Mouse (Mus musculus) MEL (cell line): Measurements from ENCODE around the gene Sh2d6. TPM values are rescaled to one million over a fixed set of nuclear protein-coding genes. Genes with fewer than 3 reads are reported as not detected.

Experiments
- DNase-seq: peaks from one replicate; pipeline ENCODE4 v3.0.0; 2011; ENCODE audit warnings: low read depth, low spot score
- H3K27ac ChIP-seq: 2 replicates; pipeline ENCODE4 v1.5.1; 2012; ENCODE audit warnings: low read depth, mild to moderate bottlenecking, control low read depth, low read length, moderate library complexity; ENCODE audit not compliant: control insufficient read depth
- H3K27me3 ChIP-seq, 2 experiments: fragments of 150-350 bp in 1 of 2; sonication (generic) in 1 of 2; 2 replicates each; pipeline ENCODE4 v1.6.1; 2012; ENCODE audit warnings: low read length in 2 of 2, mild to moderate bottlenecking in 2 of 2, improper control_type of control experiment in 1 of 2, moderate library complexity in 1 of 2; ENCODE audit not compliant: insufficient read depth in 2 of 2, control insufficient read depth in 1 of 2
- H3K36me3 ChIP-seq, 2 experiments: 2 replicates each; pipeline ENCODE4 v1.6.1; 2012 to 2014; ENCODE audit warnings: low read length in 2 of 2, improper control_type of control experiment in 1 of 2, inconsistent platforms in 1 of 2, mild to moderate bottlenecking in 1 of 2; ENCODE audit not compliant: insufficient read depth in 2 of 2, control insufficient read depth in 1 of 2
- H3K4me1 ChIP-seq, 2 experiments: fragments of 150-350 bp in 1 of 2; sonication (generic) in 1 of 2; 2 replicates each; pipeline ENCODE4 v1.6.1; 2012; ENCODE audit warnings: low read length in 2 of 2, improper control_type of control experiment in 1 of 2, mild to moderate bottlenecking in 1 of 2; ENCODE audit not compliant: insufficient read depth in 2 of 2, control insufficient read depth in 1 of 2
- H3K4me3 ChIP-seq, 2 experiments: fragments of 150-350 bp in 1 of 2; sonication (generic) in 1 of 2; 2 replicates each; pipeline ENCODE4 v1.5.1; 2012; ENCODE audit warnings: low read depth in 2 of 2, low read length in 2 of 2, mild to moderate bottlenecking in 2 of 2, moderate library complexity in 2 of 2, control low read depth in 1 of 2, improper control_type of control experiment in 1 of 2; ENCODE audit not compliant: control insufficient read depth in 1 of 2, insufficient read depth in 1 of 2
- H3K79me2 ChIP-seq: 2 replicates; pipeline ENCODE4 v1.6.1; 2012; ENCODE audit warnings: mild to moderate bottlenecking, low read length, moderate library complexity; ENCODE audit not compliant: control insufficient read depth, poor library complexity, insufficient read depth
- H3K9ac ChIP-seq: 2 replicates; pipeline ENCODE4 v1.6.1; 2012; ENCODE audit warnings: low read depth, mild to moderate bottlenecking, control low read depth, low read length, moderate library complexity; ENCODE audit not compliant: control insufficient read depth, poor library complexity, severe bottlenecking
- H3K9me3 ChIP-seq: fragments of 150-350 bp; sonication (generic); replicated peaks from 2 replicates; pipeline ENCODE4 v1.6.1; 2012; ENCODE audit warnings: mild to moderate bottlenecking, low read length, improper control_type of control experiment, moderate library complexity; ENCODE audit not compliant: insufficient read depth
- E2F4 ChIP-seq: IDR thresholded peaks from 2 replicates; pipeline ENCODE4 v1.6.1; 2011; ENCODE audit warnings: low read depth, low read length, improper control_type of control experiment, borderline replicate concordance
- ELF1 ChIP-seq: IDR thresholded peaks from 2 replicates; pipeline ENCODE4 v1.6.1; 2014; ENCODE audit warnings: low read depth, mild to moderate bottlenecking, inconsistent platforms, low read length, improper control_type of control experiment, moderate library complexity
- ETS1 ChIP-seq: IDR thresholded peaks from 2 replicates; pipeline ENCODE4 v1.6.1; 2012; ENCODE audit warnings: low read depth, mild to moderate bottlenecking, inconsistent platforms, low read length, improper control_type of control experiment, moderate library complexity
- KAT2A ChIP-seq: conservative IDR thresholded peaks from 2 replicates; pipeline ENCODE4 v1.6.1; 2012; ENCODE audit warnings: low read depth, low read length, improper control_type of control experiment, inconsistent platforms
- MAFK ChIP-seq: IDR thresholded peaks from 2 replicates; pipeline ENCODE4 v1.6.1; 2011; ENCODE audit warnings: low read depth, mild to moderate bottlenecking, low read length, improper control_type of control experiment, borderline replicate concordance
- MAX ChIP-seq: IDR thresholded peaks from 2 replicates; pipeline ENCODE4 v1.6.1; 2011; ENCODE audit warnings: low read length, improper control_type of control experiment
- MAZ ChIP-seq: IDR thresholded peaks from 2 replicates; pipeline ENCODE4 v1.6.1; 2012; ENCODE audit warnings: low read depth, mild to moderate bottlenecking, inconsistent platforms, low read length, improper control_type of control experiment
- MEF2A ChIP-seq: IDR thresholded peaks from 2 replicates; pipeline ENCODE4 v1.6.1; 2014; ENCODE audit warnings: low read depth, mild to moderate bottlenecking, inconsistent platforms, low read length, improper control_type of control experiment; ENCODE audit not compliant: poor library complexity, insufficient replicate concordance, severe bottlenecking; ENCODE audit errors: extremely low read depth
- MXI1 ChIP-seq: IDR thresholded peaks from 2 replicates; pipeline ENCODE4 v1.6.1; 2011; ENCODE audit warnings: mild to moderate bottlenecking, low read depth, low read length, improper control_type of control experiment
- MYB ChIP-seq: IDR thresholded peaks from 2 replicates; pipeline ENCODE4 v1.6.1; 2011; ENCODE audit warnings: mild to moderate bottlenecking, low read depth, low read length, improper control_type of control experiment
- POLR2AphosphoS2 ChIP-seq: IDR thresholded peaks from 2 replicates; pipeline ENCODE4 v1.6.1; 2011; ENCODE audit warnings: low read length, improper control_type of control experiment
- POLR2AphosphoS5 ChIP-seq: IDR thresholded peaks from 2 replicates; pipeline ENCODE4 v1.6.1; 2012; ENCODE audit warnings: low read depth, borderline replicate concordance, mild to moderate bottlenecking, inconsistent platforms, low read length, moderate library complexity, mixed read lengths
- RAD21 ChIP-seq: IDR thresholded peaks from 2 replicates; pipeline ENCODE4 v1.6.1; 2011; ENCODE audit warnings: mild to moderate bottlenecking, low read depth, low read length, improper control_type of control experiment
- RCOR1 ChIP-seq: IDR thresholded peaks from 2 replicates; pipeline ENCODE4 v1.6.1; 2012; ENCODE audit warnings: low read depth, mild to moderate bottlenecking, inconsistent platforms, low read length, improper control_type of control experiment
- TCF12 ChIP-seq: IDR thresholded peaks from 2 replicates; pipeline ENCODE4 v1.6.1; 2014; ENCODE audit warnings: low read depth, mild to moderate bottlenecking, inconsistent platforms, low read length, improper control_type of control experiment, moderate library complexity
- USF1 ChIP-seq: IDR thresholded peaks from 2 replicates; pipeline ENCODE4 v1.6.1; 2014; ENCODE audit warnings: low read depth, mild to moderate bottlenecking, inconsistent platforms, low read length, improper control_type of control experiment, moderate library complexity
- USF2 ChIP-seq, 2 experiments: IDR thresholded peaks; 2 replicates each; pipeline ENCODE4 v1.6.1; 2011 to 2012; ENCODE audit warnings: improper control_type of control experiment in 2 of 2, low read length in 2 of 2, borderline replicate concordance in 1 of 2, inconsistent platforms in 1 of 2, low read depth in 1 of 2, mild to moderate bottlenecking in 1 of 2; ENCODE audit not compliant: insufficient read depth in 1 of 2
- ZKSCAN1 ChIP-seq: IDR thresholded peaks from 2 replicates; pipeline ENCODE4 v1.6.1; 2012; ENCODE audit warnings: low read depth, mild to moderate bottlenecking, inconsistent platforms, low read length, improper control_type of control experiment, moderate library complexity
- polyA plus RNA-seq, 2 experiments: library from polyadenylated mRNA; stranded (reverse) in 1 of 2; unstranded in 1 of 2; fragments of >175 nt in 1 of 2; fragments of >200 nt in 1 of 2; gene quantifications; 2 replicates each; pipeline versions ENCODE4 v1.2.1 to v1.2.4; 2012; ENCODE audit warnings: low replicate concordance in 2 of 2, low read depth in 1 of 2; ENCODE audit not compliant: insufficient read length in 2 of 2, insufficient read depth in 1 of 2, missing spikeins in 1 of 2
- total RNA-seq: library from RNA; depleted of rRNA; stranded (reverse); fragments of 300-350 nt; gene quantifications from 2 replicates; pipeline ENCODE4 v1.2.3, GENCODE M21; 2012

Sh2d6 gene
- total and polyA plus RNA-seq, 3 experiments: 0.17 TPM; not detected in 2

- Histone ChIP-seq H3K27ac (no peak overlapping the region), H3K9me3 (no peaks in the 10 kb centered on the region), H3K4me3 (no peak overlapping the region), H3K4me1 (no peaks in the 10 kb centered on the region), H3K9ac (no peak overlapping the region), H3K79me2 (no peaks in the 10 kb centered on the region), H3K27me3 (no peaks in the 10 kb centered on the region), H3K36me3 (peaks cover 0 to 7% of the 10 kb centered on the region in 2 experiments; a peak in 2 of 4 replicates)
- DNase-seq: no peak
- TF ChIP-seq ELF1: no peak
- no peak for TF ChIP-seq E2F4
These were observed 41.0 kb upstream of the Sh2d6 start for GRCm38 (mm10) chr6:72562486-72562885.

- Histone ChIP-seq H3K4me1 (no peaks in the 10 kb centered on the region), H3K9me3 (no peaks in the 10 kb centered on the region), H3K9ac (no peak overlapping the region), H3K27ac (no peak overlapping the region), H3K36me3 (peaks cover 0 to 7% of the 10 kb centered on the region in 2 experiments; a peak in 2 of 4 replicates), H3K27me3 (no peaks in the 10 kb centered on the region), H3K4me3 (no peak overlapping the region), H3K79me2 (no peaks in the 10 kb centered on the region)
- no peak for DNase-seq
- TF ChIP-seq TCF12 (no peak), MAFK (no peak), MEF2A (no peak), ZKSCAN1 (no peak), USF1 (no peak), MXI1 (no peak), POLR2AphosphoS5 (no peak), MYB (no peak), MAZ (no peak), USF2 (IDR thresholded peaks at IDR 0.05; ENCODE audit: borderline replicate concordance in 1 of 2, insufficient read depth in 1 of 2, low read depth in 1 of 2, low read length in 2 of 2) (no peak), KAT2A (no peak), MAX (no peak), RAD21 (no peak), ETS1 (no peak), RCOR1 (no peak), POLR2AphosphoS2 (no peak)
- TF ChIP-seq, all 39 proteins: peak for 0
These were observed 39.3 kb upstream of the Sh2d6 start for GRCm38 (mm10) chr6:72560801-72561200.
